Mouse (Mus musculus) natural killer cell, adult 2 months (primary cell): ENCODE results near the gene Sat2.

Source experiments
- DNase-seq, 2 experiments: peaks; one replicate each; pipeline ENCODE4 v3.0.0; 2022; ENCODE audit warnings: low spot score in 2 of 2

The Sat2 gene

DNA sequence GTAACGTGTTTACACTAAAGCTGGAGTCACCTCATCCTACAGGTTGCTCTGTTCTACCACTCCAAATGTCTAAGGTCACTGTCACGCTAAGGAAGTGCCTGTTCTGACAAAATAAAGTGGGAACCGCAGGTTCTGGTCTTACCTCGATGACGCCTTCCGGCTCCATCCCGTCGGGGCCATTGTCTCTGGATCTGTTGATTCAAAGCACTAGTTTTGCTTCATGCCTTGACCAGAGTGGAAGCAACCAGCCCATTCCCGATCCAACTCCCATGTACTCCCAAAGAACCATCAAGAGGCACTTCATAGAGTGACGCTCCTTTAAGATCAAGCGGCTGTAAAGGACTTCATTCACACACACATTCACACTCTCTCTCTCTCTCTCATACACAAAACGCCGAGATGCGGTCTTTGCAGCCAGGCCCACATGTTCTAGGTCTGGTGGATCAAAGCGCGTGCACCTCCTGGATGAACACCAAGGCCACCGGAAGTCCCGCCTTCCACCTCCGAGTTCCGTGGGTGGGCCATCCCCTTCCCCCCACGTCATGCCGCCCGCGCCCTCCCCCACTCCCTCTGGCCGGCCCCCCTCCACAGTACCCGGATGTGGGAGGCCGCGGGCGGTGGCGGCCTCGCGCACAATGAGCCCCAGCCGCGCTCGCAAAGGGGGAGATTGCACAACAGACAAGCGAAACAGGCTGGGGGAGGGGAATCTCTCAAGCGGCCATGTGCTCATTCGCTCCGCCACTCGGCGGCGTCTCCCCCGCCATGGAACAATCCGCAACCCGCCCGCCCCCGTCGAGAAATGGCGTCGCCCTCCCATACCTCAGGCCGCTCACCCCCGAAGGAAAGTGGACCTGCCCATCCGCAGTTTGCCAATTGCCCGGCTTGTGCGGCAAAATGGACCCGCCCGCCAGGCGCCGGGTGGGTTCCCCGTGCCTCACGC is 49.2 kb downstream of the Sat2 start:
- peak; percentile 95 to 96 for DNase-seq

DNA sequence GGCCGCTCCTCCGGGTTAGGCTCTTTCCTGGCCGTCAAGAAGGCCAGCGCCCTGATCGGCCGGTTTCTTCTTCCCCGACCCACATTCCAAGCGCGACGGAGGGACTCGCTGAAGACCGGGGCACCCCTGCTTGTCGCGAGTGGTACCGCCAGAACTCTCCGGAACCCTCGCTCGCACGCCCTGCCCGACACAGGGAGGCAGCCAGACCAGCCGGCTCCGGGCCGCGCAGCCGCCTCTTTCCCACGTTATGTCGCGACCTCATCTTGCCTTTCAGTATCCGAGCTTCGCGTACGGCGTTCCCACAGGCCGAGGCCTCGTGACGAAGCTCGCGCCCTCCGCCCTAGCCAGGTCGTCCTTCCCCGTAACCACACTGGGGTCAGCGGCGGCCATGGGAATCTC is 49.9 kb downstream of the Sat2 start:
- DNase-seq: no peak

DNA sequence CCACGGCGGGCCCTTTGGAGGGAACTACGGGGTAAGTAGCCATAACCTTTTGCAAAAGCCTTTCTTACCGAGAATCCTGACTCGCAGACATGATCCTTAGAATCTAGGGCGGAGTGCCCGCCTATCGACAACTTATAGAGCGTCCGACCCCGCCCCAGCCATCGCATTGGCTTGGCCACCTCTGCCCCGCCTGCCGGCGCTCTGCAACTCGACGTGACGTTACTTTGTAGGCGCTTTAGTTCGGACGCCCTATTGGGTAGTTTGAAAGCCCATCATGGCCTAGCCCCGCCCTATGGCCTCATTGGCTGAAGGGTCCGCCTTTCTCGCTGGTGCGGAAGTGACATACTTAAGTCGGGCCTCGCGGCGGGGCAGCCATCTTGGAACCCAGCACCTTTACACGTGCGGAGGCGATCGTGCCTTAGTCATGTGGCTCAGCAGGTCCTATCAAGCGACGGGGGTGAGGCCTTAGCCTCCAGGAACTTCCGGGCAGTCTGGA is 50.4 kb downstream of the Sat2 start, which contains the start of gene Eif4a1:
TSS of gene Eif4a1 (minus strand) at position 213 of the 496 bp plus-strand sequence.
- peak; percentile 100 for DNase-seq
